Mouse (Mus musculus) midbrain, postnatal 0 days (tissue): ENCODE results near the gene Ube2u. TPM values are rescaled to one million over a fixed set of nuclear protein-coding genes. Genes with fewer than 3 reads are reported as not detected.

Source experiments
- ATAC-seq: fragments of 200-750 bp; cut with Nextera tagmentation; 2 replicates; pipeline ENCODE4 v1.8.0; 2017; ENCODE audit warnings: moderate number of reproducible peaks, mild to moderate bottlenecking, moderate TSS enrichment, moderate library complexity; ENCODE audit not compliant: low FRiP score
- DNase-seq: peaks from one replicate; pipeline ENCODE4 v3.0.0-alpha.2; 2015; ENCODE audit warnings: low spot score
- H3K27ac ChIP-seq: fragments of 300-500 bp; sonication (generic); 2 replicates; pipeline ENCODE4 v1.5.1; 2014; ENCODE audit warnings: low read depth, mild to moderate bottlenecking, low read length, mixed read lengths
- H3K27me3 ChIP-seq: fragments of 300-500 bp; sonication (generic); 2 replicates; pipeline ENCODE4 v1.6.1; 2014; ENCODE audit warnings: low read length, control low read depth, mixed read lengths; ENCODE audit not compliant: insufficient read depth
- H3K36me3 ChIP-seq: fragments of 300-500 bp; sonication (generic); 2 replicates; pipeline ENCODE4 v1.6.1; 2014; ENCODE audit warnings: low read length, control low read depth, mixed read lengths; ENCODE audit not compliant: insufficient read depth
- H3K4me1 ChIP-seq: fragments of 300-500 bp; sonication (generic); 2 replicates; pipeline ENCODE4 v1.6.1; 2014; ENCODE audit warnings: mild to moderate bottlenecking, control low read depth, antibody characterized with exemption, low read length, mixed read lengths; ENCODE audit not compliant: insufficient read depth
- H3K4me2 ChIP-seq: fragments of 300-500 bp; sonication (generic); 2 replicates; pipeline ENCODE4 v1.6.1; 2014; ENCODE audit warnings: low read depth, mild to moderate bottlenecking, low read length, mixed read lengths; ENCODE audit not compliant: poor library complexity, severe bottlenecking
- H3K4me3 ChIP-seq: fragments of 300-500 bp; sonication (generic); 2 replicates; pipeline ENCODE4 v1.5.1; 2014; ENCODE audit warnings: low read depth, mild to moderate bottlenecking, low read length, moderate library complexity
- H3K9ac ChIP-seq: fragments of 300-500 bp; sonication (generic); replicated peaks from 2 replicates; pipeline ENCODE4 v1.6.1; 2014; ENCODE audit warnings: mild to moderate bottlenecking, low read length, moderate library complexity, mixed read lengths; ENCODE audit not compliant: poor library complexity, severe bottlenecking
- H3K9me3 ChIP-seq: fragments of 300-500 bp; sonication (generic); 2 replicates; pipeline ENCODE4 v1.6.1; 2016; ENCODE audit warnings: low read length, control low read depth
- CTCF ChIP-seq: IDR thresholded peaks from 2 replicates; pipeline ENCODE4 v1.5.1; 2016; ENCODE audit warnings: antibody characterized with exemption, mild to moderate bottlenecking
- WGBS: fragments of 180-500 bp; shearing (Covaris S2); extraction: QIAGEN DNeasy Blood & Tissue Kit; methylation state at CpG from one replicate; pipeline ENCODE4 v1.1.7; 2014; 5-methylcytosine and 5-hydroxymethylcytosine counted together
- polyA plus RNA-seq: library from polyadenylated mRNA; unstranded; fragments of >200 nt; fragmentation: Nextera tagmentation; extraction: Ambion mirVana; gene quantifications from 2 replicates; pipeline ENCODE4 v1.2.1, GENCODE M21; 2015
- total RNA-seq: library from RNA; depleted of rRNA; stranded (reverse); fragments of >200 nt; gene quantifications from 2 replicates; pipeline ENCODE4 v1.2.3, GENCODE M21; 2014

Gene Ube2u
- total and polyA plus RNA-seq, 2 experiments from 2014 or later = 0.82 TPM; not detected in 1

GRCm38 (mm10) chr4:100553296-100553695 is 74.6 kb downstream of the Ube2u start:
- ATAC-seq = no peak
- no peaks in the 10 kb centered on the region for H3K9me3 ChIP-seq
- 54% methylated on average over 2 of the region's 2 CpGs for WGBS
- no peak for DNase-seq
- H3K27me3 ChIP-seq = no peaks in the 10 kb centered on the region
- H3K36me3 ChIP-seq = no peaks in the 10 kb centered on the region
- no peak overlapping the region for H3K27ac ChIP-seq
- H3K9ac ChIP-seq = no peak overlapping the region
- no peak for TF ChIP-seq CTCF
- H3K4me2 ChIP-seq = no peak overlapping the region
- no peaks in the 10 kb centered on the region for H3K4me1 ChIP-seq
- H3K4me3 ChIP-seq = no peak overlapping the region

DNA sequence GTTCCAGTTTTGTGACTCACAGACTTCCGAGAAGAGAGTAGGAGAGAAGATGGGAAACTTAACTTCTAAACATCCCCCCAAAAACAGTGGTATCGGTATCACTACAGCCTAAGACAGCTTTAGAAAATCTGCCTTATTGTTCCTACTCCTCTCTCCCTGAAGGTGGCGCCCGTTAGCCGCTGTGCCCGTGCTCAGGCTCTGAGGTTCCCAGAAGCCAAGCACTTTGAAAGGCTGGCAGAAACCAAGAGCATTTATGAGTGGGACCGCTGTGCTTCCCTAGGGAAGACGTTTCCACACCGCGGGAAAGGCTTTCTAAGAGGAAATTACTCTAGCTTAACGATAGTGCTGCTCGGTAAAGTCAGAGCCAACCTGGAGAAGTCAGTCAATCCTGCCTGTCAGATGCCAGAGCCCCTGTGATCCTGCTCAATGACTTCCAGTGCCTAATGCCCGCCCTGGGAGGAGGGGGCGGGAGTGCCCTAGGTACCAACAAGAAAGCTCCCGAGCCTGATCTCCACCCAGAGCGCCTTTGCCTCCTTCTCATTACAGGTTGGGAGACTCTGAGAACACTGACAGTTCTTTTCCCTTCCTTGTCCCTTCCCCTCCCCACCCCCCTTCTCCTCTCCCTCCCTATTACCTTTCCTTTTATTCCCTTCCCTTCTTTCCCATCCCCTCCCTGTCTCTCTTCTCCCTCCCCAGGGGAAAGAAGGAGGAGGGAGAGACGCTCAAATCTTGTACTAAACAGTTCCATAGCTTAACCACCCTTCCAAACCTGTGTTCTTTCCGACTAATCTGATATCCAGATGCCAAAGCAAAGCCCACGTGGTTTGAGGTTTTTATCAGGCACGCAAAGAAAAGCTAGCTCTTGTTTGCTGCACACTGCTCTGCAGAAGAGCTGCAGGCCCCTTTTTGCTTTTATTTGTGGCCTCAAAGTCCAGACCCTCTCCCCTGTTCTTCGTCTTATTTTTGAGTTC is 109.9 kb downstream of the Ube2u start:
- Histone ChIP-seq H3K4me1 (no peaks in the 10 kb centered on the region), H3K27me3 (no peaks in the 10 kb centered on the region), H3K4me3 (peak overlapping the region; percentile 33), H3K36me3 (no peaks in the 10 kb centered on the region), H3K27ac (peak overlapping the region; percentile 62), H3K9me3 (no peaks in the 10 kb centered on the region), H3K4me2 (peak overlapping the region; percentile 75), H3K9ac (peak overlapping the region; percentile 50; the same call in 1 of the 2 replicates)
- WGBS = 3% methylated on average over 21 of the region's 21 CpGs
- peak; percentile 85 for ATAC-seq
- peak; percentile 93 for DNase-seq
- peak; percentile 97 for TF ChIP-seq CTCF

- Histone ChIP-seq H3K27me3 (no peaks in the 10 kb centered on the region), H3K4me3 (no peak overlapping the region), H3K36me3 (no peaks in the 10 kb centered on the region), H3K27ac (no peak overlapping the region), H3K9me3 (no peaks in the 10 kb centered on the region), H3K4me2 (no peak overlapping the region), H3K9ac (no peak overlapping the region), H3K4me1 (peaks cover 2% of the 10 kb centered on the region; the same call in 1 of the 2 replicates)
- 97% methylated on average over 4 of the region's 4 CpGs for WGBS
- DNase-seq = no peak
- TF ChIP-seq CTCF = no peak
- ATAC-seq = no peak
These were observed 117.1 kb downstream of the Ube2u start for GRCm38 (mm10) chr4:100595771-100596170.

GRCm38 (mm10) chr4:100596630-100597029 is 118.0 kb downstream of the Ube2u start:
- H3K36me3 ChIP-seq = no peaks in the 10 kb centered on the region
- DNase-seq (peak; percentile 77), ATAC-seq (peak; percentile 52; the same call in 1 of the 2 replicates)
- no peak for TF ChIP-seq CTCF
- no peak overlapping the region for H3K9ac ChIP-seq
- no peaks in the 10 kb centered on the region for H3K27me3 ChIP-seq
- 52% methylated on average over 5 of the region's 5 CpGs for WGBS
- no peak overlapping the region for H3K4me3 ChIP-seq
- H3K4me2 ChIP-seq = no peak overlapping the region
- peaks cover 2% of the 10 kb centered on the region; the same call in 1 of the 2 replicates for H3K4me1 ChIP-seq
- peak overlapping the region; percentile 26; the same call in 1 of the 2 replicates for H3K27ac ChIP-seq
- H3K9me3 ChIP-seq = no peaks in the 10 kb centered on the region

DNA sequence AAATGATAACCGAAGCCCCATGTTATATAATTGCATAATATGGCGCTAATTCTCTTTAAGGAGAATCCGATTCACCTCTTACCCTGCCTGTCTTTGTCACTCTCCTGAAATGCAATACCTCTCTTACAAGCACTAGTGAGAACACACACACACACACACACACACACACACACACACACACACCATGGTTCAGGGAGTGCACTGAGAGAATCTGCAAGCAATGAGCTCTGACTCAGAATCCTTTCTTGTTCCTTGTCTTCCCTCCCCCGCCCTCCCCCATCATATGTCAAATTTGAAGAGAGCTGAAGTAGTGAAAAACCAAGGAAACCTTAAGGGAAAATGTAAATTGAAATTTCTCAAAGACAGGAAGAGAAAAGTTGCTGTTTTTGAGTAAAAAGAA is 118.4 kb downstream of the Ube2u start:
- Histone ChIP-seq H3K36me3 (no peaks in the 10 kb centered on the region), H3K4me2 (no peak overlapping the region), H3K4me3 (no peak overlapping the region), H3K4me1 (peaks cover 2% of the 10 kb centered on the region; the same call in 1 of the 2 replicates), H3K9ac (no peak overlapping the region), H3K27ac (peak overlapping the region; percentile 26; the same call in 1 of the 2 replicates), H3K27me3 (no peaks in the 10 kb centered on the region), H3K9me3 (no peaks in the 10 kb centered on the region)
- WGBS = 59% methylated on average over 4 of the region's 4 CpGs
- no peak for TF ChIP-seq CTCF
- peak; percentile 49; the same call in 1 of the 2 replicates for ATAC-seq
- no peak for DNase-seq
